Mouse (Mus musculus): ENCODE measurements around the gene Wdr92. TPM values are rescaled to one million over a fixed set of nuclear protein-coding genes. Genes with fewer than 3 reads are reported as not detected.
"Not testable (repeated sequence)": the region's sequence is repeated elsewhere in the genome, so short reads cannot be mapped to it uniquely, and the experiment has no call there.

The Wdr92 gene
- polyA plus RNA-seq, 1 experiment from 2014 or later: 23.8 TPM

GRCm38 (mm10) chr11:17212141-17212495 is 30.2 kb downstream of the Wdr92 start:
- H3K4me3 ChIP-seq (replicated peaks): peak overlapping the region; percentile 99
- H3K27me3 ChIP-seq (replicated peaks): no peaks in the 10 kb centered on the region
- H3K9ac ChIP-seq: peak overlapping the region; percentile 60; the same call in 1 of the 2 replicates
- H3K4me1 ChIP-seq: peaks cover 10% of the 10 kb centered on the region
- H3K9me3 ChIP-seq: no peaks in the 10 kb centered on the region
- H3K4me2 ChIP-seq: peak overlapping the region; percentile 63
- no peak for ATAC-seq (ENCODE audit: insufficient read depth, low FRiP score, low read depth)
- no peaks in the 10 kb centered on the region for H3K36me3 ChIP-seq
- WGBS: under 1% methylated on average over 10 of the region's 10 CpGs
- peak overlapping the region; percentile 83 for H3K27ac ChIP-seq

- H3K9ac ChIP-seq: no peak overlapping the region
- H3K4me1 ChIP-seq: peaks cover 10% of the 10 kb centered on the region
- 60% methylated on average over 5 of the region's 5 CpGs for WGBS
- H3K27me3 ChIP-seq (replicated peaks): no peaks in the 10 kb centered on the region
- H3K4me3 ChIP-seq (replicated peaks): peak overlapping the region; percentile 3; the same call in 1 of the 2 replicates
- H3K4me2 ChIP-seq: peak overlapping the region; percentile 63
- H3K36me3 ChIP-seq: no peaks in the 10 kb centered on the region
- no peaks in the 10 kb centered on the region for H3K9me3 ChIP-seq
- no peak for ATAC-seq (ENCODE audit: insufficient read depth, low FRiP score, low read depth)
- no peak overlapping the region for H3K27ac ChIP-seq
Observed at GRCm38 (mm10) chr11:17212903-17213509, 31.1 kb downstream of the Wdr92 start.

- 0 out of 2 replicates have a peak, but pooled peaks cover under 1% of the 10 kb centered on the region for H3K36me3 ChIP-seq
- ATAC-seq (ENCODE audit: insufficient read depth, low FRiP score, low read depth): no peak
- no peak overlapping the region for H3K4me2 ChIP-seq
- no peak overlapping the region for H3K4me3 ChIP-seq (replicated peaks)
- no peak overlapping the region for H3K9ac ChIP-seq
- H3K9me3 ChIP-seq: no peaks in the 10 kb centered on the region
- peaks cover 8% of the 10 kb centered on the region for H3K4me1 ChIP-seq
- no peaks in the 10 kb centered on the region for H3K27me3 ChIP-seq (replicated peaks)
- H3K27ac ChIP-seq: no peak overlapping the region
- 73% methylated on average over 3 of the region's 3 CpGs for WGBS
Observed at GRCm38 (mm10) chr11:17215475-17215874, 33.6 kb downstream of the Wdr92 start.

GRCm38 (mm10) chr11:17221126-17221525 is 39.2 kb downstream of the Wdr92 start:
- Histone ChIP-seq H3K9ac (no peak overlapping the region), H3K9me3 (no peaks in the 10 kb centered on the region), H3K4me1 (no peaks in the 10 kb centered on the region), H3K27me3 (replicated peaks) (no peaks in the 10 kb centered on the region), H3K36me3 (0 out of 2 replicates have a peak, but pooled peaks cover 8% of the 10 kb centered on the region), H3K4me3 (replicated peaks) (no peak overlapping the region), H3K4me2 (no peak overlapping the region), H3K27ac (no peak overlapping the region)
- 92% methylated on average over 8 of the region's 8 CpGs for WGBS
- ATAC-seq (ENCODE audit: insufficient read depth, low FRiP score, low read depth): no peak

DNA sequence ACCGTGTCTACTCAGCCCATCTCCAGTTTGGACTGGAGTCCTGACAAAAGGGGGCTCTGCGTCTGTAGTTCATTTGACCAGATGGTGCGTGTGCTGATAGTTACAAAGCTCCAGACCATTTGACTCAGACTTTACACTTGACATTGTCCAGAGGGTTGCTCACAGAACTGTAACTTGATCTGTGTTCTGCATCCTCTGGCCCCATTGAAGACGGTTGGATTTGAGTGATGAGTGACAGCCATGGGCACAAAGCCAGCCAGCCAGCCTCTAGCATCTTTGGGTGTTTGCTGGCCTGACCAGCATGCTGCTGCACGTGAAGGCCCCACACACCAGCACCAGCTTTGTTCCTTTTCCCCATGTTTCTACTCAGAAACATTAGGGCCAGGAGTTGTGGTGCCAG is 50.9 kb downstream of the Wdr92 start:
- H3K27ac ChIP-seq: no peak overlapping the region
- 62% methylated on average over 5 of the region's 5 CpGs for whole genome bisulfite sequencing

DNA sequence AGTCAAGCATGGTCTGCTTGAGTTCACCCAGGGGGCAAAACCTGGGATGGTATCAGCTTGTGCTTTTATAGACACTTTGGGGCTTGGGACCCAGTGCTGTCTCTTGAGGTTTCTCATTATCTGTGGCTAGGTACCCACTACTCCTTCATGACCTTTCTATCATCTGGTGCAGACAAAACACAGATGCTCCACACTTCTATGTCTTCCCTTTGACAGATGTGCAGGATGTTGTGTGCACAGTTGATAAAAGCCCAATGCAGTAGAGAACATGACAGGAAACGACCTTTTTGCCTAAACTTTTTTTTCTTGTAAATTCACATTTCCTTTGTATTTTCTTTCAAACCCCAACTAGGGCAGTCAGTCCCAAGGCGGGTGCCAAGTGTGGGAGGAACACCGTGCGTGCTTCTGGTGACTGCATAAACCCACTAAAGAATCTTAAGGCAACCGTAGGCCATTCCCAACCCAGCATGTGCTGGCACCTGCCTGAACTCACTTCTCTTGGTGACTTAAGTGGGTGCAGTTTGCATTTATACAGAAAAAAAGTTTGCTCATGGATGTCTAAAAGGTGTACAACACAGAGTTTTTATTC is 54.6 kb downstream of the Wdr92 start:
- H3K27me3 ChIP-seq (replicated peaks): no peaks in the 10 kb centered on the region
- WGBS: 81% methylated on average over 5 of the region's 5 CpGs
- no peak overlapping the region for H3K9ac ChIP-seq
- no peaks in the 10 kb centered on the region for H3K36me3 ChIP-seq
- H3K4me2 ChIP-seq: no peak overlapping the region
- no peak overlapping the region for H3K27ac ChIP-seq
- no peak for ATAC-seq (ENCODE audit: insufficient read depth, low FRiP score, low read depth)
- H3K9me3 ChIP-seq: no peaks in the 10 kb centered on the region
- no peak overlapping the region for H3K4me3 ChIP-seq (replicated peaks)
- no peaks in the 10 kb centered on the region for H3K4me1 ChIP-seq

More for the DNA sequence above, 50.9 kb downstream of the Wdr92 start:
- Histone ChIP-seq H3K4me2 (no peak overlapping the region), H3K27me3 (replicated peaks) (no peaks in the 10 kb centered on the region), H3K4me3 (replicated peaks) (no peak overlapping the region), H3K36me3 (peaks cover 3% of the 10 kb centered on the region; the same call in 1 of the 2 replicates), H3K4me1 (no peaks in the 10 kb centered on the region), H3K9ac (no peak overlapping the region), H3K9me3 (no peaks in the 10 kb centered on the region)
- ATAC-seq (ENCODE audit: insufficient read depth, low FRiP score, low read depth): no peak

GRCm38 (mm10) chr11:17238598-17238997 is 56.7 kb downstream of the Wdr92 start:
- not testable (repeated sequence) for H3K36me3 ChIP-seq; H3K27me3 ChIP-seq (replicated peaks); H3K9ac ChIP-seq; H3K4me2 ChIP-seq; ATAC-seq (ENCODE audit: insufficient read depth, low FRiP score, low read depth); H3K27ac ChIP-seq; H3K4me3 ChIP-seq (replicated peaks); H3K4me1 ChIP-seq; H3K9me3 ChIP-seq
- 84% methylated on average over 5 of the region's 5 CpGs for WGBS

GRCm38 (mm10) chr11:17248715-17249114 is 66.8 kb downstream of the Wdr92 start:
- Histone ChIP-seq H3K27ac (no peak overlapping the region), H3K27me3 (replicated peaks) (no peaks in the 10 kb centered on the region)
- ATAC-seq (ENCODE audit: insufficient read depth, low FRiP score, low read depth): no peak

DNA sequence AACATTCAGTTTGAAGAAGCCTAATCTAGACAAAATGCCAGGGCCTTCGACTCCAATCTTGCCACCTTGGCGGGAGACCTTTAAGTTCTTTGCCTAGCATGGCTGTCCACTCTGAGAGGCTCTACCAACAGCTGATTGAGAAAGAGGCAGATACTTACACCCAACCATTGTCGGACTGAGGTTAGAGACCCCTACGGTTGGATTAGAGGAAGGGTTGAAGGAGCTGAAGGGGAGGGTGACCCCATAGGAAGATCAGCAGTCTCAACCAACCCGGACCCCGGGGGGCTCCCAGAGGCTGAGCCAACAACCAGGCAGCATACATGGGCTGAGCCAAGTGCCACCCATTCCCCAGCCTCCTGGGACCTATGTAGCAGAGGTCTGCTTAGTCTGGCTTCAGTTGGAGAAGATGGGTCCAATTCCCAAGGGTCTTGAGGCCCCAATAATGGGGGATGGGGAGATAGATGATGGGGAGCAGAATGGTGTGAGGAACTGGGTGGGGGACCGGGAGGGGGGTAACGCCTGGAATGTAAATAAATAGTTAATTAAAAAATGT is 75.0 kb downstream of the Wdr92 start:
- Histone ChIP-seq H3K4me3 (replicated peaks) (peak overlapping the region; percentile 90), H3K9me3 (no peaks in the 10 kb centered on the region), H3K4me2 (peak overlapping the region; percentile 60), H3K4me1 (no peaks in the 10 kb centered on the region; the same call in 1 of the 2 replicates), H3K9ac (no peak overlapping the region), H3K27ac (no peak overlapping the region), H3K27me3 (replicated peaks) (no peaks in the 10 kb centered on the region), H3K36me3 (no peaks in the 10 kb centered on the region)
- ATAC-seq (ENCODE audit: insufficient read depth, low FRiP score, low read depth): peak; percentile 70
- 52% methylated on average over 8 of the region's 8 CpGs for WGBS

More at GRCm38 (mm10) chr11:17248715-17249114, 66.8 kb downstream of the Wdr92 start:
- no peak overlapping the region for H3K9ac ChIP-seq
- no peaks in the 10 kb centered on the region for H3K9me3 ChIP-seq
- H3K4me1 ChIP-seq: no peaks in the 10 kb centered on the region
- no peaks in the 10 kb centered on the region for H3K36me3 ChIP-seq
- no peak overlapping the region for H3K4me3 ChIP-seq (replicated peaks)
- H3K4me2 ChIP-seq: no peak overlapping the region

- Histone ChIP-seq H3K27ac (peak within 1 kb of the TSS; percentile 91), H3K4me1 (no peaks in the 10 kb centered on the region; the same call in 1 of the 2 replicates), H3K36me3 (no peaks in the 10 kb centered on the region), H3K9ac (peak within 1 kb of the TSS; percentile 84), H3K4me3 (replicated peaks) (peak within 1 kb of the TSS; percentile 90), H3K9me3 (no peaks in the 10 kb centered on the region), H3K4me2 (peak within 1 kb of the TSS; percentile 60), H3K27me3 (replicated peaks) (no peaks in the 10 kb centered on the region)
- under 1% methylated on average over 33 of the region's 33 CpGs for WGBS
- ATAC-seq (ENCODE audit: insufficient read depth, low FRiP score, low read depth): peak; percentile 93
Observed at GRCm38 (mm10) chr11:17257443-17257842, 75.5 kb downstream of the Wdr92 start, which contains the start of gene C1d. Gene C1d (plus strand): TSS chr11:17257579.

DNA sequence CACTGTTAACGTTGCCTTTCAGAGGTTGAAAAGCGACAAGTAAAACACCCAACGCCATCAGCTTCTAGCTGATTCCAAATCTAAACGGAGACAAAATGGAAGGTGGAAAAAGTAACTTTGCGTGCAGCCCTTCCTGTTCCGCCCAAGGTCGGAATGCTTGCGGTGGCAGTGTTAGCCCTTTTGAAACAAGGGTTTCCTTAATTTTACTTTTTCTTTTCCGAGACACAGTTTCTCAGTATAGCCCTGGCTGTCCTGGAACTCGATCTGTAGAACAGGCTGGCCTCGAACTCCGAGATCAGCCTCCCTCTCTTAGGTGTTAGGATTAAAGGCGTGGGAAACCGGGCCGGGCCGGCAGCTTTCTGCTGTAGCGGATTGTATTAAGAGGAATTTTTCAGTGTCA is 76.0 kb downstream of the Wdr92 start:
- H3K27me3 ChIP-seq (replicated peaks): no peaks in the 10 kb centered on the region
- H3K9ac ChIP-seq: peak overlapping the region; percentile 84
- peak overlapping the region; percentile 90 for H3K4me3 ChIP-seq (replicated peaks)
- H3K27ac ChIP-seq: peak overlapping the region; percentile 91
- ATAC-seq (ENCODE audit: insufficient read depth, low FRiP score, low read depth): peak; percentile 23
- peak overlapping the region; percentile 60 for H3K4me2 ChIP-seq
- WGBS: under 1% methylated on average over 17 of the region's 17 CpGs
- H3K4me1 ChIP-seq: no peaks in the 10 kb centered on the region; the same call in 1 of the 2 replicates
- no peaks in the 10 kb centered on the region for H3K36me3 ChIP-seq
- H3K9me3 ChIP-seq: no peaks in the 10 kb centered on the region

DNA sequence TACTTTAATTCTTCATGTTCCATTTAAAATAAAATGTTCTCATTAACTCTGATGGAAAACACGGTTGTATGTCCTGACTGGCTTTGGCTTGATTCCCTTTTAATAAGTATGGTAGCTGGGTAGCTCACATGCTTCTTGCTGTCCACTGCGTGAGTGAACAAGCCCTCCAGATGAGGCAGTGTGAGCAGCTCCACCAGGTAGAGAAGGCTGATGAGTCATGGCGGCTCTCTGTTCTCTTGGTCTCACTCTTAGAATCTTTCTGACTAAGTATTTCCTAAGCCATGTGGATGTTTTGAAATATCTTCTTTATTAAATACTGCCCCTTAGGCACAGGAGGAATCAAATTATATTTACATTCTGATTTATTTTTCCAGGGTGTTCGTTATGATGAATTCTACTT is 85.3 kb downstream of the Wdr92 start:
- H3K4me1 ChIP-seq: no peaks in the 10 kb centered on the region
- H3K27me3 ChIP-seq (replicated peaks): no peaks in the 10 kb centered on the region
- H3K9me3 ChIP-seq: no peaks in the 10 kb centered on the region
- H3K4me2 ChIP-seq: no peak overlapping the region
- ATAC-seq (ENCODE audit: insufficient read depth, low FRiP score, low read depth): no peak
- H3K27ac ChIP-seq: no peak overlapping the region
- no peak overlapping the region for H3K9ac ChIP-seq
- no peak overlapping the region for H3K4me3 ChIP-seq (replicated peaks)
- H3K36me3 ChIP-seq: peaks cover 5% of the 10 kb centered on the region; the same call in 1 of the 2 replicates
- WGBS: 88% methylated on average over 4 of the region's 4 CpGs
